Mouse (Mus musculus) hindbrain, embryonic 13.5 days (tissue): ENCODE measurements at regions not wholly inside any gene's neighbourhood (a gene's known extent, or its start where the extent isn't known, plus 50 kb on each side); places are given as distances from the start of the nearest gene placed in this dataset.

ENCODE experiments used
- ATAC-seq: fragments of 200-750 bp; cut with Nextera tagmentation; 2 replicates; pipeline ENCODE4 v1.8.0; 2017; ENCODE audit warnings: moderate TSS enrichment; ENCODE audit not compliant: low FRiP score
- H3K27ac ChIP-seq: fragments of 300-500 bp; sonication (generic); 2 replicates; pipeline ENCODE4 v1.5.1; 2015; ENCODE audit warnings: inconsistent platforms, mild to moderate bottlenecking, moderate library complexity
- H3K27me3 ChIP-seq: fragments of 300-500 bp; sonication (generic); 2 replicates; pipeline ENCODE4 v1.6.1; 2015; ENCODE audit warnings: mild to moderate bottlenecking, inconsistent platforms
- H3K36me3 ChIP-seq: fragments of 300-500 bp; sonication (generic); 2 replicates; pipeline ENCODE4 v1.6.1; 2015; ENCODE audit warnings: mild to moderate bottlenecking, inconsistent platforms
- H3K4me1 ChIP-seq: fragments of 300-500 bp; sonication (generic); replicated peaks from 2 replicates; pipeline ENCODE4 v1.6.1; 2015; ENCODE audit warnings: inconsistent platforms
- H3K4me2 ChIP-seq: fragments of 300-500 bp; sonication (generic); 2 replicates; pipeline ENCODE4 v1.6.1; 2015; ENCODE audit warnings: inconsistent platforms, mild to moderate bottlenecking, moderate library complexity
- H3K4me3 ChIP-seq: fragments of 300-500 bp; sonication (generic); 2 replicates; pipeline ENCODE4 v1.5.1; 2015; ENCODE audit warnings: mild to moderate bottlenecking, inconsistent platforms
- H3K9ac ChIP-seq: fragments of 300-500 bp; sonication (generic); 2 replicates; pipeline ENCODE4 v1.6.1; 2015; ENCODE audit warnings: mild to moderate bottlenecking, inconsistent platforms
- H3K9me3 ChIP-seq: fragments of 300-500 bp; sonication (generic); 2 replicates; pipeline ENCODE4 v1.6.1; 2016; ENCODE audit warnings: inconsistent platforms
- WGBS: fragments of 180-500 bp; shearing (Covaris S2); methylation state at CpG from one replicate; pipeline ENCODE4 v1.1.7; 2015; 5-methylcytosine and 5-hydroxymethylcytosine counted together

- no peak overlapping the region for H3K4me3 ChIP-seq
- no peaks in the 10 kb centered on the region for H3K27me3 ChIP-seq
- H3K36me3 ChIP-seq = no peaks in the 10 kb centered on the region
- no peak overlapping the region for H3K27ac ChIP-seq
- H3K4me2 ChIP-seq = no peak overlapping the region
- no peaks in the 10 kb centered on the region for H3K9me3 ChIP-seq
- H3K9ac ChIP-seq = no peak overlapping the region
- WGBS = 91% methylated on average over 4 of the region's 4 CpGs
- ATAC-seq = no peak
- H3K4me1 ChIP-seq = no peaks in the 10 kb centered on the region
Measured at GRCm38 (mm10) chr12:35384211-35384610, 150.6 kb downstream of the Ahr start.

DNA sequence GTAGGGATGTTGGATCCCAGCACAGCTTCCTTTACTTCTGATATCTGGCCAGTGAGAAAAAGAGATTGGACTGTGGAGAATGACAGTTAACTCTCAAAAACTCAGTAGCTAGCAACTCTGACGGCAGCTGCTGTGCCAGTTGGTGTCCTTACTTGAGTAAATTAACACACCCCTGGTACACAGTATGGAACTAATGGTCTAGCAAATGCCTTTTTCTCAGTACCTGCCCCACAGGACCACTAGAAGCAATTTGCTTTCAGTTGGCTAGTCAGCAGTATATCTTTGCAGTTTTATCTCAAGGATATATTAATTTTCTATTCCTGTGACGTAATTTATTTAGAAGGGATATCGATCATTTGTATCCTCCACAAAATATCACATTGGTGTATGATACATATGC lies 157.6 kb downstream of the Ahr start:
- no peak for ATAC-seq
- no peaks in the 10 kb centered on the region for H3K9me3 ChIP-seq
- 77% methylated on average over 3 of the region's 3 CpGs for WGBS

DNA sequence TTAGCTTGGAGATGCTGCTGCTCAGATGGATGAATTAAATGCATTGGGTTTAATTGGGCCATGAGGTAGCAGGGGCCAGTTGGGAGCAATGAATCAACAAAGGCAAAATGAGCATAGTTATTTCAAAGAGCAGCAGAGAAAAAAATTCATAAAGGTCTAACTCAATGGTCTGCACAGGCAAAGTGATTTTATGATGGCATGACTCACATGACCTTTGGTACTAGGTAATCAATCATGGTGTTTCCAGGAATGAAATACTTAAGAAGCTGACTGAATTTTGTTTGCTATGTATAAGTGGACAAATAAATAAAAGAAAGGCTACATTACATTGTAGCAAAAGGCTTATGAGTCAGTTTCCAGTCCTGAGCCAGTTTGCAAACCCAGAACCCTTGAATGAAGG lies 158.5 kb downstream of the Ahr start:
- Histone ChIP-seq H3K4me1 (no peaks in the 10 kb centered on the region), H3K27me3 (no peaks in the 10 kb centered on the region), H3K36me3 (no peaks in the 10 kb centered on the region), H3K4me3 (no peak overlapping the region), H3K27ac (no peak overlapping the region), H3K9me3 (no peaks in the 10 kb centered on the region), H3K4me2 (no peak overlapping the region), H3K9ac (no peak overlapping the region)
- no peak for ATAC-seq

More for the DNA sequence above, 157.6 kb downstream of the Ahr start:
- H3K4me3 ChIP-seq = no peak overlapping the region
- no peak overlapping the region for H3K4me2 ChIP-seq
- no peak overlapping the region for H3K9ac ChIP-seq
- no peaks in the 10 kb centered on the region for H3K27me3 ChIP-seq
- H3K4me1 ChIP-seq = no peaks in the 10 kb centered on the region
- H3K27ac ChIP-seq = no peak overlapping the region
- no peaks in the 10 kb centered on the region for H3K36me3 ChIP-seq

DNA sequence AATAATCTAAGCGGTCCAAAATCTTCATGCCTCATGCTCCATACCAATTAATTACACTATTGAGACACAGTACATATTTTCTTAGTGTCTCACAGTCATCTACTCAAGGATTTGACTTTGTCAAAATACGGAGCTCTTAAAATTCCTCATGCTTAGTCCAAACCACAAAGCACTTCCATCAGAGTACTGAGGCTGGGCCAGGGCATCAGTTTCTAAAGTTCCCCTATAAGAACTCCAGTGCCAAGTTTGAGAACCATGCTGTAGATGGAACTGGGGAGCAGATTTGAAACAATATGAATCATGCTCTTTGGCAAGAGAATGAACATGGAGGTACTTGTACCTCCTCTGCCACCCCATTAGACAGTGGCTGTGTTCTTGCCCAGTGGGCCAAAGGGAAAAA lies 176.9 kb downstream of the Ahr start:
- no peak for ATAC-seq
- H3K9me3 ChIP-seq = no peaks in the 10 kb centered on the region
- no peak overlapping the region for H3K4me3 ChIP-seq
- no peaks in the 10 kb centered on the region for H3K27me3 ChIP-seq
- H3K36me3 ChIP-seq = no peaks in the 10 kb centered on the region
- no peak overlapping the region for H3K4me2 ChIP-seq
- WGBS = 96% methylated on average over 2 of the region's 2 CpGs
- no peaks in the 10 kb centered on the region for H3K4me1 ChIP-seq
- H3K27ac ChIP-seq = no peak overlapping the region
- no peak overlapping the region for H3K9ac ChIP-seq

DNA sequence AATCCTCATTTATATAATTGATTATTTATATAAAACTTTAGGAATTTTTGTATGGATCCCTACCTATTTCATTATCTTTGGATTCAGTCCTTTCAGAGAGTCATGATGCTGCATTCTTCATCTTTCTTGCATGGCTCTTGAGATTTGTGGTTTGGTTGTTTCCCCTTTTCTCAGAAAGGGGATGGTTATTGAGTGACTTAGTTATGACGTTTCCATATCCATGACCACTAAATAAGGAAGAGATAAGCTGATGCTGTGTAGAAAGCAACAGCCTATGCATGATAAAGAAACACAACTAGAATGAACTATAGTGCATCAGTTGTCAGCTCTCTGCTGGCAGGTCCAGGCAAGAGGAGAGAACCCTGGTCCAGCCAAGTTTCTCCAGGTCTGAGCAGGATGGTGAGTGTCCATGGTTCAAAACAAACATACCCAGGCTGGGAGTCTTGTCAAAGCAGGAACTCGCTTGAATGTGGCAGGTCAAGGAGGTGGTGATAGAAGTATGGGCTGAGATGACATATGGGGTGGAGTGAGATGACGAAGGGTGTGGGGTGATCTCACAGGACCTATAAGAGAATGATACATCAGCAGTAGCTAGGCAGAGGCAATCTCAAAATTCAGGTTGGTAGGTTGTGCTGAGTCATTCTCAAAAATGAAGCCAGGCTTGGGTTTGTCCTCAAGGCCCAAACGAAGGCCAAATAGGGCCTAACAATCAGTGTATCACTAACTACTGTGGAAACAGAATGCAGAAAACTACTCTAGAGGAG lies 196.5 kb downstream of the Ahr start:
- no peak overlapping the region for H3K4me3 ChIP-seq
- no peak overlapping the region for H3K4me2 ChIP-seq

DNA sequence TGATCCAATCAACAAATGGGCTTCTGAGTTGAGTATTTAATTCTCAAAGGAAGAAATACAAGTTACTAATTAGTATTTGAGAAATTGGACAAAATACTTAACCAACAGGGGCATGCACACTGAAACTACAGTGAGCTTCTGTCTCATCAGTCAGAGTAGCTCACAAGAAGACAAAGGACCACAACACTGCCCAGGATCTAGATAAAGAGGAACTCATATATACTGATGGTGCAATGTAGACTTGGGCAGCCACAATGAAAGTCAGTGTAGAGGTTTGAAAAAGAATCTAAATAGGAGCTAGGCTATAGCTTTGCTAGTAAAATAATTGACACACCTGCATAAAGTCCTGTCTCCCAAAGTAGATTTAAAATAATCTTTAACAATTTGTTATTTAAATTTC lies 198.5 kb downstream of the Ahr start:
- Histone ChIP-seq H3K4me1 (no peaks in the 10 kb centered on the region), H3K36me3 (no peaks in the 10 kb centered on the region), H3K9ac (no peak overlapping the region), H3K27me3 (no peaks in the 10 kb centered on the region), H3K9me3 (no peaks in the 10 kb centered on the region), H3K27ac (no peak overlapping the region), H3K4me3 (no peak overlapping the region), H3K4me2 (no peak overlapping the region)
- ATAC-seq = no peak

More for the DNA sequence above, 196.5 kb downstream of the Ahr start:
- H3K27ac ChIP-seq = no peak overlapping the region
- H3K27me3 ChIP-seq = no peaks in the 10 kb centered on the region
- no peaks in the 10 kb centered on the region for H3K4me1 ChIP-seq
- 91% methylated on average over 4 of the region's 4 CpGs for WGBS
- H3K9me3 ChIP-seq = no peaks in the 10 kb centered on the region
- no peak for ATAC-seq
- H3K9ac ChIP-seq = no peak overlapping the region
- no peaks in the 10 kb centered on the region for H3K36me3 ChIP-seq

GRCm38 (mm10) chr12:35334344-35335075 lies 200.3 kb downstream of the Ahr start:
- Histone ChIP-seq H3K27ac (no peak overlapping the region), H3K9me3 (no peaks in the 10 kb centered on the region), H3K9ac (no peak overlapping the region), H3K27me3 (no peaks in the 10 kb centered on the region), H3K4me3 (no peak overlapping the region), H3K4me2 (no peak overlapping the region), H3K36me3 (no peaks in the 10 kb centered on the region), H3K4me1 (no peaks in the 10 kb centered on the region)
- no peak for ATAC-seq
- 77% methylated on average over 10 of the region's 10 CpGs for WGBS

GRCm38 (mm10) chr12:35331303-35331702 lies 203.5 kb downstream of the Ahr start:
- 94% methylated on average over 3 of the region's 3 CpGs for WGBS
- Histone ChIP-seq H3K36me3 (no peaks in the 10 kb centered on the region), H3K4me2 (no peak overlapping the region), H3K4me3 (no peak overlapping the region), H3K27me3 (no peaks in the 10 kb centered on the region), H3K9ac (no peak overlapping the region), H3K27ac (no peak overlapping the region), H3K4me1 (no peaks in the 10 kb centered on the region), H3K9me3 (no peaks in the 10 kb centered on the region)
- no peak for ATAC-seq

DNA sequence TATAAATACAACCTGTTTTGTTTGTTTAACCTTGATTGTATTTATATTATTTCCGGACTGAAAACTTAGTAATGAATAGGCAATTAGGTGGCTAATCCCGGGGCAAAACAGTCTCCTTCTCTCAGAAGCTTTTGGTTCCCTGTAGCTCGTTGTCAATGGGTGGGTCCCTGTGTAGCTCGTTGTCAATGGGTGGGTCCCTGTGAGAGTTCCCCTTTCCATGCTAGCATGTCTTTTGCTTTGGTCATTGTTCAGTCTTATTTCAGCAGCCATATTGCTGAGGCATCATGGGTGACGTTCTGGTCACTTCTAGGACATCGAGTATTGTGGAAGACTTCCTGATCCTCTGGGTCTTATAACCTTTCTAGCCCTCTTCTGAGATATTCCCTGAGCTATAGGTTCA lies 205.1 kb downstream of the Ahr start:
- H3K4me1 ChIP-seq = no peaks in the 10 kb centered on the region
- H3K9ac ChIP-seq = no peak overlapping the region
- H3K9me3 ChIP-seq = no peaks in the 10 kb centered on the region; the same call in 1 of the 2 replicates
- ATAC-seq = no peak
- H3K36me3 ChIP-seq = no peaks in the 10 kb centered on the region
- H3K27me3 ChIP-seq = no peaks in the 10 kb centered on the region
- H3K4me3 ChIP-seq = no peak overlapping the region
- WGBS = 88% methylated on average over 6 of the region's 6 CpGs
- no peak overlapping the region for H3K27ac ChIP-seq
- no peak overlapping the region for H3K4me2 ChIP-seq

GRCm38 (mm10) chr12:35319571-35319970 lies 215.3 kb downstream of the Ahr start:
- ATAC-seq = no peak
- Histone ChIP-seq H3K27ac (no peak overlapping the region), H3K9ac (no peak overlapping the region), H3K36me3 (no peaks in the 10 kb centered on the region), H3K4me3 (no peak overlapping the region), H3K4me2 (no peak overlapping the region), H3K27me3 (no peaks in the 10 kb centered on the region), H3K9me3 (no peaks in the 10 kb centered on the region; the same call in 1 of the 2 replicates), H3K4me1 (no peaks in the 10 kb centered on the region)
- 91% methylated on average over 4 of the region's 4 CpGs for WGBS

GRCm38 (mm10) chr12:35317046-35317445 lies 217.8 kb downstream of the Ahr start:
- H3K27me3 ChIP-seq = no peaks in the 10 kb centered on the region
- no peak overlapping the region for H3K27ac ChIP-seq
- no peak overlapping the region for H3K9ac ChIP-seq
- ATAC-seq = no peak
- H3K9me3 ChIP-seq = no peaks in the 10 kb centered on the region
- no peaks in the 10 kb centered on the region; the same call in 1 of the 2 replicates for H3K4me1 ChIP-seq
- 81% methylated on average over 3 of the region's 3 CpGs for WGBS
- no peaks in the 10 kb centered on the region for H3K36me3 ChIP-seq
- H3K4me3 ChIP-seq = no peak overlapping the region
- no peak overlapping the region for H3K4me2 ChIP-seq

DNA sequence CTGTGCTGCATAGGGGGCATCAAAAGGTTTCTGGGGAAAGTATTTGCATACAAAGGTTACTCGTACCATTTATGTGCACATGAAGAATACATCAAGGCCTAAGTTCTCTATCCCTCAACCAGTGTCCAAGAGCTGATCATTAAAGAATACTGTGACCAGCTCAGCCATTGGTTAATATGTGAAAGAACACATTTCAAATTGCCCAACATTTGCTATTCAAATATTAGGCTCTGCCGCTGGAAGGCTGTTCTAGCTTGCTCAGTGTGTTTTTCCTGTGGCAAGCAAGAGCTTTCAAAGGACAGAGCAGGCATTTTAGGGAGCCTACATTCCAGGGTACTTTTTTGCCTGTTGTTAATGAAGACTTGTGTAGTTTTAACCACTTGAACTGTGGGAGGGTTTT lies 220.8 kb downstream of the Ahr start:
- Histone ChIP-seq H3K27ac (peak overlapping the region; percentile 44; the same call in 1 of the 2 replicates), H3K4me2 (no peak overlapping the region), H3K4me3 (no peak overlapping the region), H3K9me3 (no peaks in the 10 kb centered on the region), H3K27me3 (no peaks in the 10 kb centered on the region), H3K36me3 (no peaks in the 10 kb centered on the region), H3K9ac (no peak overlapping the region), H3K4me1 (no peaks in the 10 kb centered on the region; the same call in 1 of the 2 replicates)
- no peak; the same call in 1 of the 2 replicates for ATAC-seq
- 83% methylated on average over 2 of the region's 2 CpGs for WGBS
